Mouse (Mus musculus) midbrain, embryonic 14.5 days (tissue): ENCODE data around the gene Sync. TPM values are rescaled to one million over a fixed set of nuclear protein-coding genes. Genes with fewer than 3 reads are reported as not detected.

Experiments used
- ATAC-seq: fragments of 200-750 bp; cut with Nextera tagmentation; 2 replicates; pipeline ENCODE4 v1.8.0; 2017; ENCODE audit warnings: moderate number of reproducible peaks, moderate library complexity; ENCODE audit not compliant: low FRiP score, low TSS enrichment
- DNase-seq: peaks from one replicate; pipeline ENCODE4 v3.0.0-alpha.2; 2015
- H3K27ac ChIP-seq: fragments of 300-500 bp; sonication (generic); replicated peaks from 2 replicates; pipeline ENCODE4 v1.5.1; 2014; ENCODE audit warnings: mild to moderate bottlenecking, low read depth, low read length, moderate library complexity
- H3K27me3 ChIP-seq: fragments of 300-500 bp; sonication (generic); 2 replicates; pipeline ENCODE4 v1.6.1; 2014; ENCODE audit warnings: low read length, control low read depth, mixed read lengths; ENCODE audit not compliant: control insufficient read depth, insufficient read depth
- H3K36me3 ChIP-seq: fragments of 300-500 bp; sonication (generic); 2 replicates; pipeline ENCODE4 v1.6.1; 2014; ENCODE audit warnings: low read length, control low read depth; ENCODE audit not compliant: control insufficient read depth, insufficient read depth
- H3K4me1 ChIP-seq: fragments of 300-500 bp; sonication (generic); 2 replicates; pipeline ENCODE4 v1.6.1; 2014; ENCODE audit warnings: mild to moderate bottlenecking, antibody characterized with exemption, low read length, control low read depth; ENCODE audit not compliant: control insufficient read depth, insufficient read depth
- H3K4me2 ChIP-seq: fragments of 300-500 bp; sonication (generic); 2 replicates; pipeline ENCODE4 v1.6.1; 2014; ENCODE audit warnings: mild to moderate bottlenecking, low read length, moderate library complexity
- H3K4me3 ChIP-seq: fragments of 300-500 bp; sonication (generic); replicated peaks from 2 replicates; pipeline ENCODE4 v1.5.1; 2014; ENCODE audit warnings: low read depth, low read length
- H3K9ac ChIP-seq: fragments of 300-500 bp; sonication (generic); replicated peaks from 2 replicates; pipeline ENCODE4 v1.6.1; 2014; ENCODE audit warnings: mild to moderate bottlenecking, low read length, moderate library complexity
- H3K9me3 ChIP-seq: fragments of 300-500 bp; sonication (generic); 2 replicates; pipeline ENCODE4 v1.6.1; 2016; ENCODE audit warnings: low read length, control low read depth, mixed read lengths; ENCODE audit not compliant: control insufficient read depth
- WGBS: fragments of 180-500 bp; shearing (Covaris S2); extraction: QIAGEN DNeasy Blood & Tissue Kit; methylation state at CpG from one replicate; pipeline ENCODE4 v1.1.7; 2014; 5-methylcytosine and 5-hydroxymethylcytosine counted together
- microRNA-seq: library from miRNA; unstranded; fragments of <30 nt; microRNA quantifications from one replicate; pipeline ENCODE4, GENCODE M21; 2016
- polyA plus RNA-seq: library from polyadenylated mRNA; unstranded; fragments of >200 nt; fragmentation: Nextera tagmentation; extraction: Ambion mirVana; gene quantifications from 2 replicates; pipeline ENCODE4 v1.2.1, GENCODE M21; 2014

The Sync gene
- polyA plus RNA-seq, 1 experiment from 2014 or later, result 0.54 TPM

GRCm38 (mm10) chr4:129350644-129351043 lies 63.2 kb downstream of the Sync start:
- no peaks in the 10 kb centered on the region for H3K9me3 ChIP-seq
- no peak for ATAC-seq
- no peak overlapping the region for H3K4me2 ChIP-seq
- H3K27ac ChIP-seq, result no peak overlapping the region
- H3K36me3 ChIP-seq, result peaks cover 31% of the 10 kb centered on the region
- no peaks in the 10 kb centered on the region for H3K4me1 ChIP-seq
- peak; percentile 93 for DNase-seq
- WGBS, result 7% methylated on average over 1 of the region's 1 CpGs
- no peak overlapping the region for H3K9ac ChIP-seq
- H3K4me3 ChIP-seq, result no peak overlapping the region
- H3K27me3 ChIP-seq, result no peaks in the 10 kb centered on the region

DNA sequence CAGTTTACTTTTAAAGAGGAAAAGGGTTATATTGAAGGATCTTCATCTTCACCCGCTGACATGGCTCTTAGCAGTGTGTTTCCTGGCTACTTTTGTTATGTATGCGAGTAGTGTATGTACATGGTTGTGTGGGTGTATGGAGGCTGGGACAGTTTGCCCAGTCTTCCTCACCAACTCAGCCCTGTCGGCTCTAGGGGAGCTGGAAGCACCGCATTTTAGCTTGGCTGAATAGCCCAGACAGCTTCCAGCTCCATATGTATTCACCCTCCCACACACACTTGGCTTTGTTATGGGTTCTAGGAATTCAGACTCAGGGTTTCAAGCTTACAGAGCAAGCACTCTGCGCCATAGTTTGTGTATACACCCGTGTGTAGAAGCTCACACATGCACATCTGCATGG lies 63.7 kb downstream of the Sync start:
- DNase-seq (no peak), ATAC-seq (no peak)

GRCm38 (mm10) chr4:129353176-129353575 lies 65.8 kb downstream of the Sync start:
- no peak for DNase-seq
- Histone ChIP-seq H3K9ac (no peak overlapping the region), H3K4me2 (no peak overlapping the region), H3K27me3 (no peaks in the 10 kb centered on the region), H3K4me3 (no peak overlapping the region), H3K36me3 (peaks cover 44% of the 10 kb centered on the region), H3K9me3 (no peaks in the 10 kb centered on the region), H3K4me1 (no peaks in the 10 kb centered on the region), H3K27ac (no peak overlapping the region)
- ATAC-seq, result no peak
- 92% methylated on average over 12 of the region's 12 CpGs for WGBS

More for the DNA sequence above, 63.7 kb downstream of the Sync start:
- H3K4me2 ChIP-seq, result no peak overlapping the region
- no peaks in the 10 kb centered on the region for H3K27me3 ChIP-seq
- WGBS, result 71% methylated on average over 6 of the region's 6 CpGs
- H3K36me3 ChIP-seq, result peaks cover 35% of the 10 kb centered on the region
- H3K27ac ChIP-seq, result no peak overlapping the region
- H3K9ac ChIP-seq, result no peak overlapping the region
- H3K4me3 ChIP-seq, result no peak overlapping the region
- no peaks in the 10 kb centered on the region for H3K4me1 ChIP-seq
- H3K9me3 ChIP-seq, result no peaks in the 10 kb centered on the region

- H3K9ac ChIP-seq, result no peak overlapping the region
These were observed 66.8 kb downstream of the Sync start for GRCm38 (mm10) chr4:129354236-129354635.

DNA sequence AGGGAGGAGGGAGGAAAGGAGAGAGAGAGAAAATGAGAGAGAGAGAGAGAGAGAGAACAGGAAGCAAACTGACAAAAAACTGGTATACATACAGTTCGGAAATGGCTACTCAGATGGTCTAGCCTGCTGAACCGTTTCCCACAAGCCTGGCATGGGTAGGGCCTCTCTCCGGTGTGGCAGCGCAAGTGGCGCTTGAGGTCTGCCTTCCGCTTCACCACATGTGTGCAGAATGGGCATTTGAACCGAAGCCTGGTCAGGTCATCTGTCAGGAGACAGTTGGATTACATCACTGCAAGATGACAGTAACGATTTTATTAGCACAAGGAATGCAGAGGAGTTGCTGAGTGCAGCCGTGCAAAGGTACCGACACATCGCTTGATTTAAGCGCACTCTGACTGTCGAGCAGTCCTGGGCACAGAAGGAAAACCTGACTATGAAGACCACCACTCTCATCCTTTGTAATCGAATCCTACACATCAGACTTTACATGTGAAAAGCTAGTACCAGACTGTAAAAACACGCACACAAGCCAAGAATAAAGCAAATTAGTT lies 70.3 kb downstream of the Sync start:
- Histone ChIP-seq H3K4me1 (no peaks in the 10 kb centered on the region), H3K36me3 (peaks cover 62% of the 10 kb centered on the region), H3K9me3 (no peaks in the 10 kb centered on the region), H3K4me2 (no peak overlapping the region), H3K27me3 (no peaks in the 10 kb centered on the region), H3K9ac (no peak overlapping the region), H3K27ac (no peak overlapping the region), H3K4me3 (no peak overlapping the region)
- DNase-seq, result no peak
- no peak for ATAC-seq
- WGBS, result 84% methylated on average over 15 of the region's 15 CpGs

More at GRCm38 (mm10) chr4:129354236-129354635, 66.8 kb downstream of the Sync start:
- Histone ChIP-seq H3K27me3 (no peaks in the 10 kb centered on the region), H3K27ac (no peak overlapping the region), H3K4me1 (no peaks in the 10 kb centered on the region), H3K4me2 (no peak overlapping the region), H3K9me3 (no peaks in the 10 kb centered on the region), H3K4me3 (no peak overlapping the region), H3K36me3 (peaks cover 51% of the 10 kb centered on the region)
- DNase-seq (no peak), ATAC-seq (no peak)
- 90% methylated on average over 15 of the region's 15 CpGs for WGBS

Small RNA genes within 50 kb of the gene (microRNA-seq; reads per million reads assigned to microRNA genes)
- gene Gm22994, result not detected

Other genes starting within 250 kb of the Sync start
- gene Rnf19b, start 229.3 kb upstream of the Sync start, polyA plus RNA-seq, result 33.8 and 35.3 TPM in 2 replicates
- gene Tmem54, start 182.1 kb upstream of the Sync start, polyA plus RNA-seq, result not detected in 2 replicates
- gene Hpca, start 165.6 kb upstream of the Sync start, polyA plus RNA-seq, result 26.4 and 31.7 TPM in 2 replicates
- gene Fndc5, start 150.6 kb upstream of the Sync start, polyA plus RNA-seq, result 5.6 and 8.0 TPM in 2 replicates
- 18.2 and 23.7 TPM in 2 replicates for gene S100pbp, start 97.9 kb upstream of the Sync start, polyA plus RNA-seq
- gene Yars, start 97.9 kb upstream of the Sync start, polyA plus RNA-seq, result 116 and 122 TPM in 2 replicates
- 7.0 and 8.4 TPM in 2 replicates for gene C77080, start 26.2 kb upstream of the Sync start, polyA plus RNA-seq
- gene Rbbp4, start 47.8 kb downstream of the Sync start, polyA plus RNA-seq, result 280 and 349 TPM in 2 replicates
- 22.9 and 26.3 TPM in 2 replicates for gene Zbtb8os, start 48.1 kb downstream of the Sync start, polyA plus RNA-seq
- 12.4 and 13.3 TPM in 2 replicates for gene Zbtb8a, start 90.5 kb downstream of the Sync start, polyA plus RNA-seq
- gene Zbtb8b, start 153.2 kb downstream of the Sync start, polyA plus RNA-seq, result 15.9 and 17.6 TPM in 2 replicates
- 31.4 and 35.7 TPM in 2 replicates for gene Bsdc1, start 174.0 kb downstream of the Sync start, polyA plus RNA-seq
- gene Tssk3, start 203.4 kb downstream of the Sync start, polyA plus RNA-seq, result 0.38 and 0.74 TPM in 2 replicates
- gene Fam229a, start 203.6 kb downstream of the Sync start, polyA plus RNA-seq, result 0.69 TPM in 1 of 2 replicates, not detected in the other
- gene Marcksl1, start 226.0 kb downstream of the Sync start, polyA plus RNA-seq, result 1,591 and 1,713 TPM in 2 replicates